Mouse (Mus musculus) frontal cortex, adult (tissue): ENCODE measurements around the gene Yipf6.
"Not testable (repeated sequence)": the region's sequence is repeated elsewhere in the genome, so short reads cannot be mapped to it uniquely, and the experiment has no call there.

ENCODE experiments used
- ATAC-seq: cut with Nextera tagmentation; 2 replicates; pipeline ENCODE4 v1.9.2; 2017; ENCODE audit warnings: mild to moderate bottlenecking, moderate library complexity, mixed read lengths; ENCODE audit not compliant: low TSS enrichment

Gene Yipf6

DNA sequence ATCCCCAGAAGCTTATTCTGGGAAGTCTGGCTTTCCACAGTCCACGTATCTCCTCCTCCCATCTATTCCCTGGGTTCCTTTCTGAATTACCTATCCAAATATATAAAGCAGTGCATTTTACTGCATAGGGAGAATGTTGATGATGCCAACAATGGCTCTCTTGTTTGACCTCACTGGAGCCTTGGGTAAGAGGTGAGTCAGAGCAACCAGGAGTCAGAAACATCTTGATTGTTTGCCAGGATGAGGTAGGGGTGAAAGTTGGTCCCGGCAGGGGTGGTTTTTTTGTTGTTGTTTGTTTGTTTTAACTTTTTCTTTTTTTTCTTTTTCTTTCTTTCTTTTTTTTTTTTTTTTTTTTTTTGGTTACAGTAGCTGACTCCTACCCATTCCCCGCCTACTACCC lies at the start of gene Yipf6:
Gene Yipf6, plus strand, starts transcription at position 216 of the 400 bp plus-strand sequence.
- no peak for ATAC-seq

DNA sequence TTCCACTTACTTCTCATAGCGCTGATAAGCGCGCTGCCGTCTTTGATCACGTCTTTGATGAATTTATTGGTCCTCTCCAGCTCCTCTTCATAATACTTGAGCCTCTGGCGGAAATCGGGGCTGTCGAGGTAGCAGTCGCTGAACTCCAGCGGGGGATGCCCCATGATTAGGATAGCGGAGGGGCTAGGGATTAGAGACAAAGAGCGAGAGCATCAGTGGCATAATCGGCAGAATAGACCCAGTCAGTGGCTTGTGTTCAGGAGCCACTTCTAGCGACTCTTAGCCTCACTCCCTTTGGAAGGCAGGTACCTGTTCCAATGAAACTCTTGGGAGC lies 46.1 kb upstream of the Yipf6 start:
- ATAC-seq: no peak

DNA sequence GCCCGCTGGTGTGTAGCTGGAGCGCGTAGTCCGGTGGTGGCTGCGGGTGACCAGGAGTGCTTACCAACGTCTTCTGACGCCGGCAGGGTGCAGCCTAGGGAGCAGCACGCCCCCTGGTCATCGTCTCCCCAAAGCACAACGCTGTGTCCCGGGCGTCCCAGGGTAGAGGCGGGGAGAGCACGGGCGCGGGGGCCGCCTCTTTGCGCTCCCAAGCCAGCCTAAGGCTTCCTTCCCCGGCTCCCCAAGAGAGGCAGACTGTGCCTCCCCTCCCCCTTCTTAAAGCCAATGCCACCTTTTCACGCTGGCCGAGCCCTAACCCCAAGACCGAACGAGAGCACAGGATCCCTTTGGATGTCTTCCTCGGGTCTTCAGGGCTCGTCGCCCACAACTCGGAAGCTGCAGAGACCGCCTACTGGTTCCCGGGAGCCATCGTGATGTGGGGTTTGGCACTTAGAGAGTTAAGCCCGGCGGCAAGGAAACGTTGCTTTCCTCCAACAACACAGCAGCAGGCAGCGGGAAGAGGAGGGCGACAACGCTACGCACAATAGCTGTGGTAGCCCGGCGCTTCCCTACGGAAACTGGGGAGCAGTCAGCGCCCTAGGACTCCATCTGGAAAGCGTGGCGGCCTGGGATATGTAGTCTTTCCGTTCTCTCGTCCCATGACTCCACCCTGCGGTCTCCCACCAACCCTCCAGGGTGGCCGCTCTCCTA lies 45.6 kb upstream of the Yipf6 start, which contains the start of gene Ophn1:
Gene Ophn1, minus strand, starts transcription at position 620 of the 711 bp plus-strand sequence.
- ATAC-seq: peak; percentile 98

DNA sequence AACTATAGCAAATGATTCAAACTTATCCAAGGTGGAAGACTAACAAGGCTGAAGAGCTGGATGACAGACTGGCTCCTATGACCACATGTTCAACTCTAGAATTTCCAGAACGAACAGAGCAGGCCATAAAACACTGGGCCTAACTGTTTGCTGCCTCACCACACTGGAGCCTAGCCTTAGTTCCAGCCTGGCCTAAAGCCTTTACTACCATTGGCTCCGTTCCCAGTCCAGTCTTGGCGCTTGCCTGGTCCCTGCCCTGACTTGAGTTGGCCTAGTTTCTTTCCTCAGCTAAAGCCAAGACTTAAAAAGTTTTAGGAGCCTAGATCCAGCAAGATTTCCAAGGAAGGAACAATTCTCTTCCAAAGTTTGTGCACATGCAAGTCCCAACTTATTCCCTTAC lies 37.8 kb upstream of the Yipf6 start:
- no peak for ATAC-seq

DNA sequence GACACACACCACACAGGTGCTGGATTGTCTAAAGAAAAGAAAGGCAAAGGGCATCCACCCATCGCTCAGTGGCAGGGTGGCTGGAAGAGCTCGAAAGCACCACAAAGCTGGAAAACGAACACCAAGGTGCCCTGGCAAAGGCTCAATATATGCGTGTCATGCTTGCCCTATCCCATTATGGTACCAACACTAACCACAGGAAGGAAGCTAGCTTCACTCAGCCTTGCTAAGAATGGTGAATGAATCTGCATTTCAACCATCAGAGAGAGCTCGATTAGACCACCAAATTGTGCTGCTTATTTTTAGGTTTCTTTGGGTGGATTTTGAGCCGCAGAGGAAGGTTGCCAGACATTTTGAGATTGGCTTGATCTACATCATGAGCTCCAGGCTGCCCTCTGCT lies 31.9 kb upstream of the Yipf6 start:
- ATAC-seq: no peak

DNA sequence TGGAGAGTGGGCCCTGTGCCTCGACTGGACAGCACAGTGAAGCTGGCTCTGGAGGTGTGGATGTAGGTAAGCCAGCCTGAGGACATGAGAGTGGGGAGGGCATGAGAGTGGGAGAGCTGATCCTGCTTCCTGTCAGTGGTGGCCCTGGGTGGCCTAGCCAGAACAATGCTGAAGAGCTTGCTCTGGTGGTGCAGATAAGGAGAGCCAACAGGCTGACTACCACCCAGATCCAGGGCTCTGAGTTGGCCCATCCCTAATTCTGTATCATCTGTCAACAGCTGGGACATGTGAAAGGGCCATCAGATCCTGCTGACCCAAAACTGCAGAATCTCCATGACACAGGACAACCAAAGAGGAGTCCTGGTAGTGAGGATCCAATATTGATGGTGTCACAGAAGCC lies 27.2 kb upstream of the Yipf6 start:
- no peak for ATAC-seq

DNA sequence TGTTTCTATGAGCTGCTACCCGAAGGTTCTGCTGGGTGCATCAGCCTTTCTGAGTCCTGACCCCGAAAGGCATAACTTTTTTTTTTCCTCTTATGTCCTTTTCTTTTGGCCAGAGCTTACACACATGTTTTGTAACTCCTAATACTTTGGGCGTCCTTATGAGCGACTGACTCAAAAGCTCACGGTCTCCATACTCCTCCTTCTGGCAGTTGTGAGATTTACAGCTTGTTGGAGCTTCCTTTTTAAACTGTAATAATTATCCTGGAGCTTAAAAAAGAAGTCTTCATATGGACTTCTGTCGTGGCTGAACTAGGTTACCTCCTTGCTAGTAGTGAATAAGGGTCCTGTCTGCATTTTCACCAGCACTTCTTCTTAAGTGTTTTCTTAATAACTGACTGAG lies 16.7 kb upstream of the Yipf6 start:
- ATAC-seq: peak; percentile 84

DNA sequence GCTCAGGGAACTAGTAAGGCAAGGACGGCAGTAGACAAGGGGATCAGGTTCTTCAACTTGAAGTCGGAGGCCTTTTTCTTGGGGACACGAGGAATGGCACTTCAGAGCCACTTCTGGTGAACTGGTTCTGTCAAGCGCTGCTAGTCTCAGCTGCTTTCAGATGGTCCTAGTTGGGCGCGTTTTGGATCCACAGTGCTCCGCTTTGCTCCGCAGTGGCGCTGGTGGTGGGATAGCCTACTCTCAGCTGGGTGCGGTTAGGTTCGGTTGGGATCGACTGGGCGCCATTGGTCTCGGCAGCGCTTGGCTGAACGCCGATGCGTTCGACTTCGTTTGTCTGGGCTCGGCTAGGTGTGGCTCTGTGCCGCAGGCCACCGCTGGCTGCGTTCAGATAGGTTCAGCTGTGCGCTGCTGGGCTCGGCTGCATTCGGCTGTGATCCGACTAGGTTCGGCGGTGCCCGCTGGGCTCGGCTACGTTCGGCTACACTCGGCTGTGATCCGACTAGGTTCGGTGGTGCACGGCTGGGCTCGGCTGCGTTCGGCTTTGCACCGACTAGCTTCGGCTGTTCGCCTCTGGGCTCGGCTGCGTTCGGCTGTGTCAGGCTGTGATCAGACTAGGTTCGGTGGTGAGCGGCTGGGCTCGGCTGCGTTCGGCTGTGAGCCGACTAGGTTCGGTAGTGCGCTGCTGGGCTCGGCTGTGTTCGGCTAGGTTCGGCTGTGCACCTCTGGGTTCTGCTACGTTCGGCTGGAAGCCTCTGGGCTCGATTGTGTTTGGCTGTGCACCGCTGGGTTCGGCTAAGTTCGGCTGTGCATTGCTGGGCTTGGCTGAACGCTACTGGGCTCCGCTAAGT lies 815 bp downstream of the Yipf6 start:
- peak; percentile 87 for ATAC-seq

DNA sequence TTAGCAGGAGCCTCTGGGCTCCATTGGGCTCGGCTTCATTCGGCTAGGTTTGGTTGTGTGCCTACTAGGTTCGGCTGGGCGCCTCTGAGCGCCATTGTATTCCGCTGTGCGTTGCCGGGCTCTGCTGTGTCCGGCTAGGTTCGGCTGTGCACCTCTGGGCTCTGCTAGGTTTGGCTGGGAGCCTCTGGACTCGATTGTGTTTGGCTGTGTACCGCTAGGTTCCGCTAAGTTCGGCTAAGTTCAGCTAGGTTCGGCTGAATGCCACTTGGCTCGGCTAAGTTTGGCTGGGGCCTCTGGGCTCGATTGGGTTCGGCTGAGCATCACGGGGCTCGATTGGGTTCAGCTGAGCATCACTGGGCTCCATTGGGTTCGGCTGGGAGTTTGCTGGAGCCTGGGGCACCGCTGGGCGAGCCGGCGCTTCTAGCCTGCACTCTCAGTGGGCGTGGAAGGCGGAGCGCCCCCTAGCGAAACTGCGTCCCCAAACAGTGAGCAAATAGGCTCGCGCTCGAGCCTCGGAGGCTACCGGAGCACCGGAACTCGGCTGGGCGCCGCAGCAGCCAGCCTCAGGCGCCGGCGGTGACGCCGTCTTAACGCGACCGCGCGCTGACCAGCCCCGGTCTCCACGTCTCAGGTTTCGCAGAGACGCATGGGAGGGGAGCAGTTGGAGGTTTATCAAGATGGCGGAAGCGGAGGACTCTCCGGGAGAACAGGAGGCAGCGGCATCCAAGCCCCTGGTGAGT lies 1.6 kb downstream of the Yipf6 start:
- peak; percentile 76 for ATAC-seq

DNA sequence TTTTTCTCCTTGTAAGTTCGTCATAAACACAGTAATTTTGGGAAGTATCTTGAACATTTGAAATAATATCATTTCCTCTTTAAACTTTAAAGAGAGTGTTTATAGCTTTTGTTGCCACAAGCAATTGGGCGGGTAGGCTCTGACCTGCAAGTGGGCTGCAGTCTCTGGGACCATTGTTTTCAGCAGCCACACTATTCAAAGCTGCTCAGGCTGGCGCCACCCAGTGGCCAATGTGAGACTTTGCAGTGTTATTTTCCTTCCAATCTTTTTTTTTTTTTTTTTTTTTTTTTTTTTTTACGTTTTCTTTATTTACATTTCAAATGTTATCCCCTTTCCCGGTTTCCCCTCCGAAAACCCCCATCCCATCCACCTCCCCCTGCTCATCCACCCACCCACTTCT lies 17.8 kb downstream of the Yipf6 start:
- ATAC-seq: no peak

DNA sequence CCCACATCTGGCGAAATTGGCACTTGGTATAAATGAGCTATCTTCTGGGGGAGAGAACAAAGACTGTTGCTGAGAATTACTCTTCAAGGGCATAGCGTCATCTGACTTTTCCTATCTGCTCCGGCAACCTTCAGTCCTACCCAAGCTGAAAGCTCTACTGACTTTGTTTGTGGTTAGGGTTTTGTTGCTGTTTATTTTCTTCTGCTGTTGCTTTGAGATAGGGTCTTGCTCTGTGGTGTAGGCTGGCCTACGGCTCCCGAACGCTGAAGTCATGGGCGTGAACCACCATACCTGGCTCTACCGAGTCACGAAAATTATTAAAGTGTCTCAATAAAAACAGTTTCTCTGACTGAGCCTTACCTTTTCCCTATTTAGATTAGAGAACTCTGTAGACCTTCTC lies 22.2 kb downstream of the Yipf6 start:
- no peak for ATAC-seq

DNA sequence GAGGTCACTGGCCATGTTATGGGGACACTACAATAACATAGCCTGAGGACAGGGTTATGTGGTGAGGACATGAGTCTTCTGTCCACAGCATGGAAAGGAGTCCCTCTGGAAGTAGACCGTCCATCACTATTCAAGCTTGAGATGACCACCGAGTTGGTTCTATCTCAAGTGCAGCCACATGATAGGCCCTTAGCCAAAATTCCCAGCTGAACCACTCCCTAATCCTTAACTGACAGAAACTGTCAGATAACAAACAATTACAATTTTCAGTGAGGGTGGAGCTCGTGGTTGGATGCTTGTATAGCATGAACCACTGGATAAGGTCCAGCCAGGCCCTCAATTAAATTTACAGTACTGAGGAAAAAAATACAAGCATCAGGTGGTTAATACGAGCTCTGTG lies 22.9 kb downstream of the Yipf6 start:
- no peak for ATAC-seq

DNA sequence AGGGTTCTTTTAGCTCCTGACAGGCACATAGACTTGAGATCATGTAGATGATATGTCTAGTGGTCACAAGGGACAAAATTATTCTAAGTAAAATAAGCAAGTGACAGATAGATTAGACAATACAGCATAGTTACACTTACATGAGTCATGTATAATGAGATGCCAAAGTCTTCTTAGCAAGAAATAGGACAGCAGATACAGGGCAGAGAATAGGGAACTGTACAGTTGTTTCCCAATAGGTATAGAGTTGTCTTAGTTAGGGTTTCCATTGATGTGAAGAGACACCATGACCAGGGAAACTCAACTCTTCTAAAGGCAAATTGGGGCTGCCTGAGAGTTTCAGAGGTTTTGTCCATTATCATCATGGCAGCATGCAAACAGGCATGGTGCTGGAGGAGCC lies 27.6 kb downstream of the Yipf6 start:
- ATAC-seq: no peak

DNA sequence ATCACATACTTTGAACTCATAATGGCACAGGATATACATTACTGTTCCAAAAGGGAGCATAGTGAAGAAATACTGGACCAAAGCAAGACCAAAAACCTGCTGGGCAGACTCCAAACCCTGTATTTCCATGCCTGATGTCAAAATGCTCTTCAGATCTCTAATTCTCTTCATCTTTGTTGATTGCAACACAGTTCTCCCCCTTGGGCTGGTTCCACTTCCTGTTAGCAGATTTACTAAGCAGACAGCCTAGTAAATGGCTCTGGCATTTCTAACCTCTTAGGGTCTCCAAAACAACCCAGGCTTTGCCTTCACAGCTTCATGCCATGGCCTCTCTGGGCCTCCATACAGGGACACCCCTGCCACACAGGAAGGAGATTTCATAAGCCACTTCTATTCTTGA lies 28.4 kb downstream of the Yipf6 start:
- no peak for ATAC-seq

DNA sequence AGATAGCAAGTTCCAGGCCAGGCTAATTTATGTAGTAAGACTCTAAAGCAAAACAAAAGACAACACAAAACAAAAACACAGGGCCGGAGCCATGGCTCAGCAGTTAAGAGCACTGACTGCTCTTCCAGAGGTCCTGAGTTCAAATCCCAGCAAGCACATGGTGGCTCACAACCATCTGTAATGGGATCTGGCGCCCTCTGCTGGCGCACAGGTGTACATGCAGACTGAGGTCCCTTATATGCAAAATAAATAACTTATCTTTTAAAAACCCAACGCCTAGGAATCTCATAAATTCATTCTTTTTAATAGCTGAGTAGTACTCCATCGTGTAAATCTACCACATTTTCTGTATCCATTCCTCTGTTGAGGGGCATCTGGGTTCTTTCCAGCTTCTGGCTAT lies 50.5 kb downstream of the Yipf6 start:
- not testable (repeated sequence) for ATAC-seq

DNA sequence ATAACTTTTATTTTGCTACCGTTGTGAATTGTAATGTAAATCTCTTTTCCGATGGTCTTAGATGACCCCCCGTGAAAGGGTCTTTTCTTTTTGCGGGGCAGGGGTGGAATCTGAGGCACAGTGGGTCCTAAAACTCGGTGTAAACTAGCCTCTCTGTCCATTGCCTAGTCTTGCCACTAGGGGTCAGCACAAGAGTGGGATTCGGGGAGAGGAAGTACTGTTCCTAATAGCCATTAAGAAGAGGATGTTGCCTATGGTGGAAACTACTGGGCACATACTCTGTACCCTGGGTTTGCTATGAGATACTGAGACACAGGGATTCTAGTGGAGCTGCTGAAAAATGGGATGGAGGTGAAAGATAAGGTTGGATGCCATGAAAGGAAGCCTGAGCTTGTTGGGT lies 53.5 kb downstream of the Yipf6 start:
- ATAC-seq: peak; percentile 87
